Mouse (Mus musculus): ENCODE measurements around the gene Foxk2. TPM values are rescaled to one million over a fixed set of nuclear protein-coding genes. Genes with fewer than 3 reads are reported as not detected.

Gene Foxk2
- total RNA-seq, 2 experiments from 2014 or later = 16.5 to 17.2 TPM

- intact Hi-C loops (cut with DNase I) = loop anchor here (2.0 to 5.0 kb wide), 4 partner anchors 67 to 116 kb away; partner anchors contain the start of genes Fn3krp, Foxk2, Narf and Tbcd
- peak; percentile 4 to 23 for DNase-seq
Measured at GRCm38 (mm10) chr11:121353326-121354090, 93.7 kb downstream of the Foxk2 start.

GRCm38 (mm10) chr11:121354091-121354707, 94.4 kb downstream of the Foxk2 start, which contains the start of gene Wdr45b:
Gene Wdr45b (minus strand): TSS chr11:121354445.
- intact Hi-C loops (cut with DNase I) = loop anchor here (2.0 to 5.0 kb wide), 4 partner anchors 67 to 117 kb away; partner anchors contain the start of genes Fn3krp, Foxk2, Narf and Tbcd
- DNase-seq = peak; percentile 98 to 99

Other genes with a start within 250 kb of the Foxk2 start
- under 1 TPM; 0.38 to 0.61 TPM for gene Cd7, start 220.6 kb upstream of the Foxk2 start, total RNA-seq (2021)
- not detected for gene Sectm1b, start 196.4 kb upstream of the Foxk2 start, total RNA-seq (2021)
- not detected for gene Sectm1a, start 178.8 kb upstream of the Foxk2 start, total RNA-seq (2021)
- not detected for gene Tex19.2, start 141.3 kb upstream of the Foxk2 start, total RNA-seq (2021)
- gene Tex19.1, start 113.8 kb upstream of the Foxk2 start, total RNA-seq (2021) = not detected
- gene Uts2r, start 99.7 kb upstream of the Foxk2 start, total RNA-seq (2021) = under 1 TPM; 0.44 to 0.54 TPM
- 10 to 100 TPM in 1 of 2 experiments, 1 to 10 TPM in 1; 9.2 to 10.5 TPM for gene Hexdc, start 55.6 kb upstream of the Foxk2 start, total RNA-seq (2021)
- gene Ogfod3, start 55.3 kb upstream of the Foxk2 start, total RNA-seq (2021) = 10 to 100 TPM; 14.7 to 19.1 TPM
- gene Cybc1, start 30.7 kb upstream of the Foxk2 start, total RNA-seq (2021) = 10 to 100 TPM in 1 of 2 experiments, 1 to 10 TPM in 1; 7.5 to 10.9 TPM
- 100 to 1,000 TPM in 1 of 2 experiments, 10 to 100 TPM in 1; 97.1 to 105 TPM for gene Narf, start 22.7 kb upstream of the Foxk2 start, total RNA-seq (2021)
- 10 to 100 TPM; 34.7 to 36.3 TPM for gene Wdr45b, start 94.5 kb downstream of the Foxk2 start, total RNA-seq (2021)
- gene Rab40b, start 128.3 kb downstream of the Foxk2 start, total RNA-seq (2021) = 1 to 10 TPM; 1.0 to 1.6 TPM
- 1 to 10 TPM; 7.3 to 7.4 TPM for gene Fn3krp, start 161.4 kb downstream of the Foxk2 start, total RNA-seq (2021)
- 10 to 100 TPM; 26.9 to 27.6 TPM for gene Fn3k, start 174.9 kb downstream of the Foxk2 start, total RNA-seq (2021)
- 10 to 100 TPM; 11.0 to 11.6 TPM for gene Tbcd, start 192.0 kb downstream of the Foxk2 start, total RNA-seq (2021)